Mouse (Mus musculus) adipocyte (in vitro differentiated cells): ENCODE results near the gene Map3k3.
A peak's percentile ranks its signal among the peaks of the same experiment; 100 is the strongest.
"Not testable (repeated sequence)": the region's sequence is repeated elsewhere in the genome, so short reads cannot be mapped to it uniquely, and the experiment has no call there.

ENCODE experiments used
- DNase-seq: peaks from one replicate; pipeline ENCODE4 v3.0.0-alpha.2; 2016; ENCODE audit warnings: low spot score

Map3k3 gene

GRCm38 (mm10) chr11:106193371-106194154 lies 109.2 kb downstream of the Map3k3 start:
- DNase-seq = peak; percentile 99

- no peak for DNase-seq
Measured at GRCm38 (mm10) chr11:106194155-106194541, 109.7 kb downstream of the Map3k3 start.

GRCm38 (mm10) chr11:106194891-106195290 lies 110.5 kb downstream of the Map3k3 start:
- DNase-seq = no peak

GRCm38 (mm10) chr11:106195341-106195740 lies 110.9 kb downstream of the Map3k3 start:
- peak; percentile 41 for DNase-seq

- DNase-seq = no peak
Measured at GRCm38 (mm10) chr11:106198277-106198676, 113.9 kb downstream of the Map3k3 start.

- DNase-seq = not testable (repeated sequence)
Measured at GRCm38 (mm10) chr11:106199997-106200396, 115.6 kb downstream of the Map3k3 start.

- DNase-seq = no peak
Measured at GRCm38 (mm10) chr11:106200756-106201155, 116.3 kb downstream of the Map3k3 start.

GRCm38 (mm10) chr11:106201337-106202122 lies 117.1 kb downstream of the Map3k3 start:
- no peak for DNase-seq

- no peak for DNase-seq
Measured at GRCm38 (mm10) chr11:106202123-106202465, 117.7 kb downstream of the Map3k3 start, which contains the start of gene Strada. Gene Strada (minus strand): TSS chr11:106202168.
